Mouse (Mus musculus): ENCODE measurements around the gene P4hb. TPM values are rescaled to one million over a fixed set of nuclear protein-coding genes. Genes with fewer than 3 reads are reported as not detected.

P4hb gene
- polyA plus RNA-seq, 1 experiment: 139 TPM

GRCm38 (mm10) chr11:120535804-120536203 lies 37.2 kb downstream of the P4hb start:
- peaks cover 13% of the 10 kb centered on the region; the same call in 1 of the 2 replicates for H3K27me3 ChIP-seq (ENCODE audit: control insufficient read depth, insufficient read depth, low read length)
- 86% methylated on average over 3 of the region's 3 CpGs for WGBS
- H3K4me3 ChIP-seq (ENCODE audit: control insufficient read depth, insufficient read depth, low read length): no peak overlapping the region
- H3K36me3 ChIP-seq (ENCODE audit: control insufficient read depth, insufficient read depth, low read length): no peaks in the 10 kb centered on the region
- no peak overlapping the region for H3K27ac ChIP-seq (ENCODE audit: control insufficient read depth, insufficient read depth, low read length)
- peaks cover 10% of the 10 kb centered on the region for H3K4me1 ChIP-seq (replicated peaks; ENCODE audit: control insufficient read depth, insufficient read depth, low read length)
- DNase-seq: no peak
- TF ChIP-seq POLR2A (IDR thresholded peaks at IDR 0.05; ENCODE audit: control insufficient read depth, extremely low read depth, insufficient read depth, low read length, poor library complexity): no peak
- TF ChIP-seq CTCF (IDR thresholded peaks at IDR 0.05; ENCODE audit: borderline replicate concordance, control insufficient read depth, extremely low read depth, insufficient read depth, low read length, poor library complexity): no peak

- WGBS: 95% methylated on average over 3 of the region's 3 CpGs
- TF ChIP-seq CTCF (IDR thresholded peaks at IDR 0.05; ENCODE audit: borderline replicate concordance, control insufficient read depth, extremely low read depth, insufficient read depth, low read length, poor library complexity) (no peak), POLR2A (IDR thresholded peaks at IDR 0.05; ENCODE audit: control insufficient read depth, extremely low read depth, insufficient read depth, low read length, poor library complexity) (no peak)
- peaks cover 12% of the 10 kb centered on the region for H3K4me1 ChIP-seq (replicated peaks; ENCODE audit: control insufficient read depth, insufficient read depth, low read length)
- peaks cover 17% of the 10 kb centered on the region; the same call in 1 of the 2 replicates for H3K27me3 ChIP-seq (ENCODE audit: control insufficient read depth, insufficient read depth, low read length)
- H3K27ac ChIP-seq (ENCODE audit: control insufficient read depth, insufficient read depth, low read length): no peak overlapping the region
- DNase-seq: no peak
- no peak overlapping the region for H3K4me3 ChIP-seq (ENCODE audit: control insufficient read depth, insufficient read depth, low read length)
- no peaks in the 10 kb centered on the region for H3K36me3 ChIP-seq (ENCODE audit: control insufficient read depth, insufficient read depth, low read length)
Observed at GRCm38 (mm10) chr11:120535145-120535544, 37.9 kb downstream of the P4hb start.

GRCm38 (mm10) chr11:120534093-120534492 lies 39.0 kb downstream of the P4hb start:
- Histone ChIP-seq H3K27ac (ENCODE audit: control insufficient read depth, insufficient read depth, low read length) (no peak overlapping the region), H3K36me3 (ENCODE audit: control insufficient read depth, insufficient read depth, low read length) (no peaks in the 10 kb centered on the region), H3K4me3 (ENCODE audit: control insufficient read depth, insufficient read depth, low read length) (no peak overlapping the region), H3K27me3 (ENCODE audit: control insufficient read depth, insufficient read depth, low read length) (peaks cover 17% of the 10 kb centered on the region; the same call in 1 of the 2 replicates), H3K4me1 (replicated peaks; ENCODE audit: control insufficient read depth, insufficient read depth, low read length) (peaks cover 7% of the 10 kb centered on the region)
- TF ChIP-seq POLR2A (IDR thresholded peaks at IDR 0.05; ENCODE audit: control insufficient read depth, extremely low read depth, insufficient read depth, low read length, poor library complexity) (no peak), CTCF (IDR thresholded peaks at IDR 0.05; ENCODE audit: borderline replicate concordance, control insufficient read depth, extremely low read depth, insufficient read depth, low read length, poor library complexity) (no peak)
- 90% methylated on average over 8 of the region's 8 CpGs for WGBS
- DNase-seq: no peak

- H3K27ac ChIP-seq (ENCODE audit: control insufficient read depth, insufficient read depth, low read length): no peak overlapping the region
- 38% methylated on average over 9 of the region's 9 CpGs for WGBS
- H3K4me1 ChIP-seq (replicated peaks; ENCODE audit: control insufficient read depth, insufficient read depth, low read length): peaks cover 5% of the 10 kb centered on the region; the same call in 1 of the 2 replicates
- no peaks in the 10 kb centered on the region for H3K36me3 ChIP-seq (ENCODE audit: control insufficient read depth, insufficient read depth, low read length)
- no peak for TF ChIP-seq POLR2A (IDR thresholded peaks at IDR 0.05; ENCODE audit: control insufficient read depth, extremely low read depth, insufficient read depth, low read length, poor library complexity)
- no peak for TF ChIP-seq CTCF (IDR thresholded peaks at IDR 0.05; ENCODE audit: borderline replicate concordance, control insufficient read depth, extremely low read depth, insufficient read depth, low read length, poor library complexity)
- H3K4me3 ChIP-seq (ENCODE audit: control insufficient read depth, insufficient read depth, low read length): no peak overlapping the region
- peaks cover 17% of the 10 kb centered on the region; the same call in 1 of the 2 replicates for H3K27me3 ChIP-seq (ENCODE audit: control insufficient read depth, insufficient read depth, low read length)
- no peak for DNase-seq
Observed at GRCm38 (mm10) chr11:120531646-120532045, 41.4 kb downstream of the P4hb start.

GRCm38 (mm10) chr11:120530085-120530964 lies 42.7 kb downstream of the P4hb start, which contains the start of gene Gcgr:
TSS of gene Gcgr (plus strand) at chr11:120530699.
- Histone ChIP-seq H3K4me3 (ENCODE audit: control insufficient read depth, insufficient read depth, low read length) (no peak within 1 kb of the TSS), H3K27ac (ENCODE audit: control insufficient read depth, insufficient read depth, low read length) (no peak within 1 kb of the TSS), H3K36me3 (ENCODE audit: control insufficient read depth, insufficient read depth, low read length) (no peaks in the 10 kb centered on the region), H3K27me3 (ENCODE audit: control insufficient read depth, insufficient read depth, low read length) (peaks cover 17% of the 10 kb centered on the region; the same call in 1 of the 2 replicates), H3K4me1 (replicated peaks; ENCODE audit: control insufficient read depth, insufficient read depth, low read length) (peaks cover 5% of the 10 kb centered on the region; the same call in 1 of the 2 replicates)
- TF ChIP-seq CTCF (IDR thresholded peaks at IDR 0.05; ENCODE audit: borderline replicate concordance, control insufficient read depth, extremely low read depth, insufficient read depth, low read length, poor library complexity) (no peak), POLR2A (IDR thresholded peaks at IDR 0.05; ENCODE audit: control insufficient read depth, extremely low read depth, insufficient read depth, low read length, poor library complexity) (no peak)
- no peak for DNase-seq
- 16% methylated on average over 62 of the region's 62 CpGs for WGBS

GRCm38 (mm10) chr11:120528903-120529302 lies 44.1 kb downstream of the P4hb start:
- 93% methylated on average over 4 of the region's 4 CpGs for WGBS
- TF ChIP-seq POLR2A (IDR thresholded peaks at IDR 0.05; ENCODE audit: control insufficient read depth, extremely low read depth, insufficient read depth, low read length, poor library complexity) (no peak), CTCF (IDR thresholded peaks at IDR 0.05; ENCODE audit: borderline replicate concordance, control insufficient read depth, extremely low read depth, insufficient read depth, low read length, poor library complexity) (no peak)
- Histone ChIP-seq H3K36me3 (ENCODE audit: control insufficient read depth, insufficient read depth, low read length) (no peaks in the 10 kb centered on the region), H3K4me1 (replicated peaks; ENCODE audit: control insufficient read depth, insufficient read depth, low read length) (peaks cover 5% of the 10 kb centered on the region; the same call in 1 of the 2 replicates), H3K27ac (ENCODE audit: control insufficient read depth, insufficient read depth, low read length) (no peak overlapping the region), H3K27me3 (ENCODE audit: control insufficient read depth, insufficient read depth, low read length) (peaks cover 17% of the 10 kb centered on the region; the same call in 1 of the 2 replicates), H3K4me3 (ENCODE audit: control insufficient read depth, insufficient read depth, low read length) (no peak overlapping the region)
- no peak for DNase-seq

Data from thymus, adult 2 months (tissue).